Mouse (Mus musculus) thymus, postnatal 10 days (tissue): ENCODE data around the gene Gm47955.
A peak's percentile ranks its signal among the peaks of the same experiment; 100 is the strongest.
"Not testable (repeated sequence)": the region's sequence is repeated elsewhere in the genome, so short reads cannot be mapped to it uniquely, and the experiment has no call there.

Source experiments
- DNase-seq, 2 experiments: peaks; one replicate each; pipeline ENCODE4 v3.0.0; 2021; ENCODE audit warnings: low spot score in 2 of 2

The Gm47955 gene

GRCm38 (mm10) chr1:82959870-82960385, at the start of gene Gm47955:
TSS of gene Gm47955 (plus strand) at chr1:82960286.
- DNase-seq = no peak

- no peak for DNase-seq
Observed at GRCm38 (mm10) chr1:82913025-82913424, 47.1 kb upstream of the Gm47955 start, which contains the start of gene A030005L19Rik. TSS of gene A030005L19Rik (plus strand) at chr1:82913325.

- DNase-seq = not testable (repeated sequence)
Observed at GRCm38 (mm10) chr1:82913434-82913833, 46.7 kb upstream of the Gm47955 start.

GRCm38 (mm10) chr1:82924650-82925049, 35.4 kb upstream of the Gm47955 start, which contains the start of gene A030014E15Rik:
TSS of gene A030014E15Rik (plus strand) at chr1:82924917.
- DNase-seq = no peak

- DNase-seq = not testable (repeated sequence)
Observed at GRCm38 (mm10) chr1:82930558-82930957, 29.5 kb upstream of the Gm47955 start.

GRCm38 (mm10) chr1:82931326-82931725, 28.8 kb upstream of the Gm47955 start, which contains the start of gene Gm6217:
TSS of gene Gm6217 (minus strand) at chr1:82931399.
- DNase-seq = not testable (repeated sequence)

GRCm38 (mm10) chr1:82938666-82939065, 21.4 kb upstream of the Gm47955 start:
- no peak for DNase-seq

GRCm38 (mm10) chr1:82942505-82942904, 17.6 kb upstream of the Gm47955 start:
- DNase-seq = not testable (repeated sequence)

GRCm38 (mm10) chr1:82943295-82943694, 16.8 kb upstream of the Gm47955 start, which contains the start of gene A030003K21Rik:
TSS of gene A030003K21Rik (minus strand) at chr1:82943388.
- not testable (repeated sequence) for DNase-seq

GRCm38 (mm10) chr1:82946029-82946428, 14.1 kb upstream of the Gm47955 start:
- DNase-seq = not testable (repeated sequence)

- no peak for DNase-seq
Observed at GRCm38 (mm10) chr1:82948601-82949000, 11.5 kb upstream of the Gm47955 start.

GRCm38 (mm10) chr1:82955913-82956312, 4.2 kb upstream of the Gm47955 start, which contains the start of gene Gm7544:
TSS of gene Gm7544 (minus strand) at chr1:82956013.
- not testable (repeated sequence) for DNase-seq

GRCm38 (mm10) chr1:82966413-82966812, 6.3 kb downstream of the Gm47955 start:
- no peak for DNase-seq

GRCm38 (mm10) chr1:82972046-82972445, 12.0 kb downstream of the Gm47955 start:
- no peak for DNase-seq

- no peak for DNase-seq
Observed at GRCm38 (mm10) chr1:82973244-82973643, 13.2 kb downstream of the Gm47955 start.

- peak; percentile 9 to 12 for DNase-seq
Observed at GRCm38 (mm10) chr1:82973901-82974300, 13.8 kb downstream of the Gm47955 start.

- no peak for DNase-seq
Observed at GRCm38 (mm10) chr1:82974342-82974741, 14.3 kb downstream of the Gm47955 start.

GRCm38 (mm10) chr1:82975750-82976149, 15.7 kb downstream of the Gm47955 start:
- no peak for DNase-seq

- DNase-seq = no peak
Observed at GRCm38 (mm10) chr1:82977840-82978239, 17.8 kb downstream of the Gm47955 start.

- no peak for DNase-seq
Observed at GRCm38 (mm10) chr1:82986738-82987137, 26.7 kb downstream of the Gm47955 start.

- peak in 1 of 2 experiments; percentile 54 for DNase-seq
Observed at GRCm38 (mm10) chr1:82987530-82988198, 27.6 kb downstream of the Gm47955 start.

- no peak for DNase-seq
Observed at GRCm38 (mm10) chr1:82991062-82991461, 31.0 kb downstream of the Gm47955 start.

- no peak for DNase-seq
Observed at GRCm38 (mm10) chr1:82991596-82991995, 31.5 kb downstream of the Gm47955 start.
